Mouse (Mus musculus) kidney, embryonic 14.5 days (tissue): ENCODE results near the gene Ccdc137. TPM values are rescaled to one million over a fixed set of nuclear protein-coding genes. Genes with fewer than 3 reads are reported as not detected.
A peak's percentile ranks its signal among the peaks of the same experiment; 100 is the strongest.

Source experiments
- ATAC-seq: fragments of 200-750 bp; cut with Nextera tagmentation; 2 replicates; pipeline ENCODE4 v1.8.0; 2017; ENCODE audit warnings: moderate number of reproducible peaks, mild to moderate bottlenecking, moderate TSS enrichment, moderate library complexity; ENCODE audit not compliant: low FRiP score, low TSS enrichment
- H3K27ac ChIP-seq: fragments of 300-500 bp; sonication (generic); 2 replicates; pipeline ENCODE4 v1.5.1; 2014; ENCODE audit warnings: low read depth, mild to moderate bottlenecking, low read length, moderate library complexity, mixed read lengths
- H3K27me3 ChIP-seq: fragments of 300-500 bp; sonication (generic); 2 replicates; pipeline ENCODE4 v1.6.1; 2014; ENCODE audit warnings: mild to moderate bottlenecking, low read length; ENCODE audit not compliant: control insufficient read depth, insufficient read depth
- H3K36me3 ChIP-seq: fragments of 300-500 bp; sonication (generic); 2 replicates; pipeline ENCODE4 v1.6.1; 2014; ENCODE audit warnings: low read length, mixed read lengths; ENCODE audit not compliant: control insufficient read depth, insufficient read depth
- H3K4me1 ChIP-seq: fragments of 300-500 bp; sonication (generic); 2 replicates; pipeline ENCODE4 v1.6.1; 2014; ENCODE audit warnings: low read length, mixed read lengths; ENCODE audit not compliant: control insufficient read depth, insufficient read depth
- H3K4me2 ChIP-seq: fragments of 300-500 bp; sonication (generic); replicated peaks from 2 replicates; pipeline ENCODE4 v1.6.1; 2014; ENCODE audit warnings: low read depth, mild to moderate bottlenecking, low read length
- H3K4me3 ChIP-seq: fragments of 300-500 bp; sonication (generic); 2 replicates; pipeline ENCODE4 v1.5.1; 2014; ENCODE audit warnings: mild to moderate bottlenecking, low read length
- H3K9ac ChIP-seq: fragments of 300-500 bp; sonication (generic); 2 replicates; pipeline ENCODE4 v1.6.1; 2014; ENCODE audit warnings: low read depth, mild to moderate bottlenecking, low read length, moderate library complexity
- H3K9me3 ChIP-seq: fragments of 300-500 bp; sonication (generic); 2 replicates; pipeline ENCODE4 v1.6.1; 2016; ENCODE audit warnings: low read length; ENCODE audit not compliant: control insufficient read depth
- WGBS: fragments of 180-500 bp; shearing (Covaris S2); extraction: QIAGEN DNeasy Blood & Tissue Kit; methylation state at CpG from one replicate; pipeline ENCODE4 v1.1.7; 2014; 5-methylcytosine and 5-hydroxymethylcytosine counted together
- polyA plus RNA-seq: library from polyadenylated mRNA; unstranded; fragments of >200 nt; fragmentation: Nextera tagmentation; extraction: Ambion mirVana; gene quantifications from 2 replicates; pipeline ENCODE4 v1.2.1, GENCODE M21; 2014

Ccdc137 gene
- polyA plus RNA-seq, 1 experiment from 2014 or later: 32.8 TPM

DNA sequence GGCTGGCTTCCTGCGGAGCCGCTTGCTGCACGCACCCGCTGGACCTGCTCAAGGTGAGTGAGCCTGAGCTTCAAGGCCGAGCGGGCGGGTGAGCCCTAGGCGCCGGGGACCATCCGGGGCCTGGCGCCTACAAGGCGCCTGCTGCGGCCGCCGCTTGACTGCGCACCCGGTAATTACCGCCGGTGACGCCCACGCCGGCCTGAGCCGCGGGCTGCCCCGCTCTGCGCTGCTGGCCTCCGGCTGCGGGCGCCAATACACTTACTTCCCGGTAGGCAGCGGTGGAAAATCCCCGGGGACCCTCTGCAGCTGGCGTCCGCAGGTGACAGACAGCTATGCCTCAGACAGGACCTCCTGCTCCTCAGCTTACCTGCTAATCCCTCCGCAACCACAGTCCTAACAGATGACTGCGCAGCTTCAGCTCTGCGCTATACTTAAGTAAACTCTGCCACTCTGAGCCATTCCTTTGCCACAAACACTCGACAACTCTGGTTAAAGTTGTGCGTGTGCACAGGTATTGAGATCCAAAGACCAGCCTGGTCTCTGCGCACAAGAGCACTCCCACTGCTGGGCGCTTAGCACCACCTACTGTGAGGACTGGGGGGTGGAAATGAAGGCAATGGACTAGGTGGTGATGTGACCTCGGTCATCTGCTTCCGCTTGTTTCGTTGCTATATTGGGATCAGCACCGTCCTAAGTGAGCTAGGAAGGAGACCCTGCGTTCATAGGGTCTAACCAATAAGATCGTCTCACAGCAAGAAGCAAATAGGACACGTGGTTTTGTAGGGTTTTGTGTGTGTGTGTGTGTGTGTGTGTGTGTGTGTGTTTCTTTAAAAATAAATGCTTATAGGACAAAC is 34.3 kb downstream of the Ccdc137 start:
- Histone ChIP-seq H3K36me3 (peaks cover 48% of the 10 kb centered on the region), H3K4me1 (peaks cover 26% of the 10 kb centered on the region)

DNA sequence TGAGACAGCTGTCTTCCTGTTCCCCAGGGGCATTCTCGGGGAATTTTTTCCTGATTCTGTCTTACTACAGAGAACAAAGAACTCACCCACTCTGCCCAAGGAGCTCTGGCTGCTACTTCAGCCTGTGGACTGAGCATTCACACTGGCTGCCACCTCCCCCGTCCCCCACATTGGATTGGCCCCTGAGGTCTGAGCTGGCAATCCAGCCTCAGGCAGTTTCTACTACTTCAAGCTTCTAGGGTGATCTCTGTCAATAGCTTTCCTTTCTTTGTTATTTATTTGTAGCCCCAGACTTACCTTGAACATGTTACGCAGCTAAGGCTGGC is 34.9 kb downstream of the Ccdc137 start:
- H3K36me3 ChIP-seq: peaks cover 47% of the 10 kb centered on the region
- peak overlapping the region; percentile 80 for H3K4me3 ChIP-seq
- 25% methylated on average over 3 of the region's 3 CpGs for WGBS
- peak overlapping the region; percentile 78 for H3K27ac ChIP-seq
- H3K27me3 ChIP-seq: no peaks in the 10 kb centered on the region
- peak overlapping the region; percentile 91 for H3K4me2 ChIP-seq
- peaks cover 26% of the 10 kb centered on the region for H3K4me1 ChIP-seq
- H3K9ac ChIP-seq: peak overlapping the region; percentile 76
- H3K9me3 ChIP-seq: no peaks in the 10 kb centered on the region
- no peak for ATAC-seq

More for the DNA sequence above, 34.3 kb downstream of the Ccdc137 start:
- H3K4me2 ChIP-seq: peak overlapping the region; percentile 91
- peak overlapping the region; percentile 80 for H3K4me3 ChIP-seq
- no peaks in the 10 kb centered on the region for H3K9me3 ChIP-seq
- peak overlapping the region; percentile 76 for H3K9ac ChIP-seq
- ATAC-seq: peak; percentile 60
- H3K27ac ChIP-seq: peak overlapping the region; percentile 78
- H3K27me3 ChIP-seq: no peaks in the 10 kb centered on the region
- WGBS: under 1% methylated on average over 48 of the region's 48 CpGs

DNA sequence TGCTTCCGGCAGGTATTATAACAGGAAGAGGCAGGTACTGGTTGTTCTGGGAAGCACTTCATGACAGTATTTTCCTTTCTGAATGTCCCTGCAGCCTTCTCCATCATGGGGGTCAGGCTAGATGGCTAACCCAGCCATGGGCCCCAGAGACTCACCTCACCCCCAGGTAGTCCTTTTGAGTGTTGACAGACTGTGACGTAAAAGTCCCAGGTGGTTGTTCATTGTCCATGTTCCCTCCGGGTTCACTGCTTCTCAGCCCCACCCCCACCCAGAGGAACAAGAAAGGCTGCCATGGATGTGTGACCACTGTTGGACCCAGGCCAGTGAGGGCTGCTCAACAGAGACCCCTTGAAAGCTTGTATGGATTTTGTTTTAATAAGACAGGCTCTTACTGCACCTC is 35.4 kb downstream of the Ccdc137 start:
- no peak for ATAC-seq
- H3K9ac ChIP-seq: peak overlapping the region; percentile 76; the same call in 1 of the 2 replicates
- peaks cover 26% of the 10 kb centered on the region for H3K4me1 ChIP-seq
- peaks cover 47% of the 10 kb centered on the region for H3K36me3 ChIP-seq
- peak overlapping the region; percentile 80 for H3K4me3 ChIP-seq
- no peaks in the 10 kb centered on the region for H3K9me3 ChIP-seq
- peak overlapping the region; percentile 91 for H3K4me2 ChIP-seq
- WGBS: 43% methylated on average over 3 of the region's 3 CpGs
- H3K27ac ChIP-seq: peak overlapping the region; percentile 78
- H3K27me3 ChIP-seq: no peaks in the 10 kb centered on the region

DNA sequence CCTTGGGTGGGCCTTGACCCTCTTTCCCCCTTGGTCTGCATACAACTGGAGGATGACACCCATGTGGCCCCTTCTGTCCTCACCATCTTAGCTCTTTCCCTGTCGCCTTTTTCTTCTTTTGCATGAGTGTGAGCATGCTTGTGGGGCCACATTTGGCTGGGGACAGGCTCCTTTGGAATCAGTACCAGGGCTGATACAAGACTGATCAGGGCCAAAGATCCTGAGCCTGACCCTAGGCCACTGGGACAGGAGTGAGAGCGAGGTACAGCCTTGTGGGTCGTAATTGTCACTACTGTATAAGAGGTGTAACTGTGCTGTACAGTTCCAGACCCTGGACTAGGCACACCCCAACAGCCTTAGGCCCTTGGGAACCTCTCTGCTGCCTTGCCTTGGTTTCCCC is 36.0 kb downstream of the Ccdc137 start:
- H3K4me1 ChIP-seq: peaks cover 26% of the 10 kb centered on the region
- H3K9me3 ChIP-seq: no peaks in the 10 kb centered on the region
- peaks cover 45% of the 10 kb centered on the region for H3K36me3 ChIP-seq
- no peak for ATAC-seq
- no peak overlapping the region for H3K27ac ChIP-seq
- no peaks in the 10 kb centered on the region for H3K27me3 ChIP-seq
- no peak overlapping the region for H3K4me2 ChIP-seq
- 0 out of 2 replicates have a peak overlapping the region, but pooled peaks have one; percentile 76 for H3K9ac ChIP-seq
- no peak overlapping the region for H3K4me3 ChIP-seq
- WGBS: 86% methylated on average over 3 of the region's 3 CpGs

DNA sequence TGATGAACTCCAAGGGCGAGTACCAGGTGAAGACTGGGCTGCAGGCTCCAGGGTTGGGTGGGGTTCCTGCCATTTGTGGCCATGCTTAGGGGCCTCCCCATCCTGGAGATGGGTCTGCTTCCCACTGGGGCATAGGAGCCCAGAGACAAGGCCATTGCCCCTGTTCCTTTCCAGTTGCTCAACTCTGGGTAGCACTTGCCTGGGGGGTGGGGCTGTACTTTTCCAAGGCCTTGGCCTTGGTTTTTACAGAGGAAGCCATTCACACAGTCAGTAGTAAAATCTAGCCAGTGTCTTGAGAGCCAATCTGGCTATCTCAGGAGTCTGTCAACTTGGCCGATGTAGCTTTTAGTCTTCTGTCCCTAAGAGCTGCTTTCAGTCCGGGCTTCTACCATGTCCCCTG is 39.5 kb downstream of the Ccdc137 start:
- no peaks in the 10 kb centered on the region for H3K27me3 ChIP-seq
- H3K4me3 ChIP-seq: no peak overlapping the region
- H3K36me3 ChIP-seq: peaks cover 49% of the 10 kb centered on the region
- no peak for ATAC-seq
- 89% methylated on average over 3 of the region's 3 CpGs for WGBS
- no peaks in the 10 kb centered on the region for H3K9me3 ChIP-seq
- H3K4me2 ChIP-seq: no peak overlapping the region
- no peak overlapping the region for H3K9ac ChIP-seq
- H3K4me1 ChIP-seq: peaks cover 9% of the 10 kb centered on the region
- H3K27ac ChIP-seq: no peak overlapping the region

DNA sequence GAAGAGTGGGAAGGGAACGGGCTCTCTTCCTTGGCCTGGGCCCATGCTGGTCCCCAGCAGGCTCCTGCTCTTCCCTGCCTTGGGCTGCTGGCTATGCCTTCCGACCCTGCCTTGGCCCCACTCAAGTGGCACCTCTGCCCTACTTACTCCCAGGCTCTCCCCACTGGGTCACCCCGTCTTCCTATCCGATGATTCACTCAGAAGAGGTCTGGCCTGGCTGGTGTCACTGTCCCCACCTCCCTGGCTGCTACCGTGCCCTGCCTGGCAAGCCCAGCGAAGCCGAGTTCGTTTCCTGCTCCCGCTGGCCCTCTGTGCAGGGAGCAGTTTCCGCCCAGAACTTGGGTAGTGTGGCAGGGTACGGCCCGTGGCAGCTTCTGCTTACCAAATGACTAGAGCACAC is 40.3 kb downstream of the Ccdc137 start:
- Histone ChIP-seq H3K4me1 (peaks cover 4% of the 10 kb centered on the region), H3K27ac (no peak overlapping the region), H3K9ac (no peak overlapping the region), H3K9me3 (no peaks in the 10 kb centered on the region), H3K36me3 (peaks cover 49% of the 10 kb centered on the region), H3K27me3 (no peaks in the 10 kb centered on the region), H3K4me2 (no peak overlapping the region), H3K4me3 (no peak overlapping the region)
- no peak for ATAC-seq
- WGBS: 90% methylated on average over 12 of the region's 12 CpGs

DNA sequence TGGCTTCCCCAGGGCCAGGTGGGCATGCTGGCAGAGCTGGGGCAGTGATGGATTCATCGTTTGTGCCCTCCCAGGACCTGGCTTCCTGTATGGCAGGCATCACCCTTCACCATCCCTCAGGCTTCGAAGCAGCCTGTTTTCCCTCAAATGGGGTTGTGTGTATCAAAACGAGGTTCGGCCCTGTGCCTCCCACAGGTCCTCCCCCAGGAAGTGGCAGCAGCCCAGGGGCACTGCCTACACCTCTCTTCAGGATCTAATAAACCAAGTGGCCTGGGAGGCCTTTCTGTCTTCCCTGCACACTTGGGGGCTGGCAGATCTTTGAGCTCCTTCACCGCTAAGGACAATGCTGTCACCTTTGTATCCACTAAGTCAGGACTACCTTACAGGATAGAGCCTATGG is 41.0 kb downstream of the Ccdc137 start:
- Histone ChIP-seq H3K27me3 (no peaks in the 10 kb centered on the region), H3K27ac (no peak overlapping the region), H3K4me1 (no peaks in the 10 kb centered on the region), H3K9me3 (no peaks in the 10 kb centered on the region), H3K4me2 (no peak overlapping the region), H3K4me3 (no peak overlapping the region), H3K9ac (no peak overlapping the region), H3K36me3 (peaks cover 49% of the 10 kb centered on the region)
- no peak for ATAC-seq
- WGBS: 79% methylated on average over 5 of the region's 5 CpGs

DNA sequence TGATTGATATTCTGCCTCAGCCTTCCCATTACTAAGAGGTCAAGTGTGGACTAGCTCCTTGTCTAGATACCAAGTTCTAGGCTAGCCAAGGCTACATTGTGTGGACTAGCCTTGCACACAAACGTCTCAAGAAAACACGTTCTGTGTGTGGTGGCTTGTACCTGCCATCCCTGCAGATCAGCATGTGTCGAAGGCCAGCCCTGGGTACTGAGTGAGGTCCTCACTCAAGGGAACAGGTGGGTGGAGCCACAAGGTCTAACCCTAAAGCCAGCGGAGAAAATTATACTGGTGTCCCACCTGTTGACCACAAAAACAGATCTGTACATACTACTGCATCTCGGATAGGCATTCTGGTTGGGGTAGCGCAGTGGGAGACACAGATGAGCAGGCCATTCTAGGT is 42.0 kb downstream of the Ccdc137 start:
- Histone ChIP-seq H3K27me3 (no peaks in the 10 kb centered on the region), H3K4me3 (no peak overlapping the region), H3K9ac (no peak overlapping the region), H3K4me2 (no peak overlapping the region), H3K27ac (no peak overlapping the region), H3K36me3 (peaks cover 40% of the 10 kb centered on the region), H3K4me1 (no peaks in the 10 kb centered on the region), H3K9me3 (no peaks in the 10 kb centered on the region)
- ATAC-seq: no peak
- WGBS: 80% methylated on average over 6 of the region's 6 CpGs

DNA sequence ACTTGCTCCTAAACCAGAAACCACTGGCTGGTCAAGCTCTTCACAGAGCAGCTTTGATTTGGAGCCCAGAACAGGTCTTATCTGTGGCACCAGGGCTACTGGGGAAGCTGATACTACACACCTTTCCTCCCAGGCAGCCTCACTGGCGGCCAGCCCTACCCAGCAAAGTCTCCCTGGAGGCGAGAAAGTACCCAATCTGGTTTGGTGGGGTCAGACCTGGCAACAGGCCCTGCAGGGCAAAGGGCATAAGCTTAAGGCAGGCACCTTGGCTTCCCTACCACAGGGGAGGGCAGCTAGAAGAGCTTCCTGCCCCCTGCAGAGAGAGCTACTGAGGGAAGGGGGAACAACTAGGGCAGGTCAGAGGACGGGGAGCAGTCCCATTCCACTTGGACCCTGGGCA is 42.4 kb downstream of the Ccdc137 start:
- Histone ChIP-seq H3K9me3 (no peaks in the 10 kb centered on the region), H3K4me3 (no peak overlapping the region; the same call in 1 of the 2 replicates), H3K4me1 (no peaks in the 10 kb centered on the region), H3K27me3 (no peaks in the 10 kb centered on the region), H3K27ac (no peak overlapping the region), H3K36me3 (peaks cover 37% of the 10 kb centered on the region), H3K9ac (0 out of 2 replicates have a peak overlapping the region, but pooled peaks have one; percentile 12), H3K4me2 (no peak overlapping the region)
- 20% methylated on average over 3 of the region's 3 CpGs for WGBS
- no peak for ATAC-seq
